Mouse (Mus musculus) ovary, adult 2 months (tissue): ENCODE results near the gene Pik3ap1. TPM values are rescaled to one million over a fixed set of nuclear protein-coding genes. Genes with fewer than 3 reads are reported as not detected.

Experiments used
- polyA plus RNA-seq: library from polyadenylated mRNA; depleted of rRNA; stranded (reverse); fragments of >200 nt; gene quantifications from 2 replicates; pipeline ENCODE4 v1.2.3, GENCODE M21; 2012; rRNA removed

The Pik3ap1 gene
- polyA plus RNA-seq = 13.6 and 13.7 TPM in 2 replicates

GRCm38 (mm10) chr19:41384922-41385508 lies at the start of gene Pik3ap1:
Pik3ap1 (minus strand) TSS chr19:41385102.

GRCm38 (mm10) chr19:41263630-41264295 lies 121.1 kb downstream of the Pik3ap1 start, which contains the start of gene Tm9sf3:
Tm9sf3 (minus strand) TSS chr19:41263997.

Other genes with a start within 250 kb of the Pik3ap1 start
- gene Tll2, start 178.3 kb downstream of the Pik3ap1 start, polyA plus RNA-seq = 0.90 and 0.94 TPM in 2 replicates
- gene Tm9sf3, start 121.1 kb downstream of the Pik3ap1 start, polyA plus RNA-seq = 43.2 and 50.7 TPM in 2 replicates
- 2.5 and 3.6 TPM in 2 replicates for gene Lcor, start 97.5 kb upstream of the Pik3ap1 start, polyA plus RNA-seq
- gene Gm340, start 197.3 kb upstream of the Pik3ap1 start, polyA plus RNA-seq = 1.2 and 1.3 TPM in 2 replicates